Mouse (Mus musculus): ENCODE results near the gene Rb1.

The Rb1 gene

GRCm38 (mm10) chr14:73325456-73326381, at the start of gene Rb1:
Gene Rb1, minus strand, starts transcription at chr14:73325822.
- DNase-seq: peak; percentile 81

- peak; percentile 88 to 91 for DNase-seq
These were observed 48.8 kb upstream of the Rb1 start for GRCm38 (mm10) chr14:73374315-73374890.

GRCm38 (mm10) chr14:73373606-73374005, 48.0 kb upstream of the Rb1 start:
- no peak for DNase-seq

DNA sequence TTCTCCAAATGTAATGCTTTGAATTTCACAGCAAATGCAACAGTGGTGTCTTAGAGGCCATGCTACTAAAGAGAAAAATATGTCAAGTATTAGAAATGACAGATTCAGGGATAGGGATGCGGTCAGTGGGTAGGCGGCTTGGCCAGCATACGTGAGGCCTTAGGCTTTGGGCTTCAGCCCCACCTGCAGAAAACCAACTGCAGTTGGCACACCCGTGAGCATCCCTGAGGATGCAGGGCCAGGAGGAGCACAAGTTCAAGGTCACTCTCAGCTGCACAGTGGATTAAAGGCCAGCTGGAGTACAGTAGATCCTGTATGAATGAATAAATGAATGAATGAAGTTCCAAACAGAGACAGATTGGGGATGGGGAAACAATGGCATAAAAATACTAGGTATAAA, 47.4 kb upstream of the Rb1 start:
- no peak for DNase-seq

GRCm38 (mm10) chr14:73371577-73371976, 46.0 kb upstream of the Rb1 start:
- DNase-seq: no peak

- DNase-seq: peak; percentile 45 to 63
These were observed 45.2 kb upstream of the Rb1 start for GRCm38 (mm10) chr14:73370695-73371372.

GRCm38 (mm10) chr14:73370078-73370670, 44.6 kb upstream of the Rb1 start:
- no peak for DNase-seq

GRCm38 (mm10) chr14:73369634-73370033, 44.0 kb upstream of the Rb1 start:
- no peak for DNase-seq

DNA sequence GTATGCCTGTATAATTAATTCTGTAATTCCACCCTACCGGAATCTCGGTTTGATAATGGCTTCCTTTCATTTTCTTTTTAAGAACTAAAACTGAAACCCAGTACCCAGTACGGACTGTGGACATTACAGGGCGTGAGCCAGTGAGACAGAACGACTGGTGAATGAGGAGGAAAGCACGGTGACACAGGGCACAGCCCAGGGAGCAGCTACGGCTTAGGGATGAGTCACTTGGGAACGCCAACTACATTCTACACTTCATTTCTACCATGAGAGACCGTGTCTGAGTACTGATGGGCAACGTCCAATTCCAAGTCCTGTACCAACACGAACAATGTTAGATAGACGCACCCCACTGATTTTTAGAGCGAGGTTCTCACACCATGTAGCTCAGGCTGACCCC, 43.3 kb upstream of the Rb1 start:
- no peak for DNase-seq

DNA sequence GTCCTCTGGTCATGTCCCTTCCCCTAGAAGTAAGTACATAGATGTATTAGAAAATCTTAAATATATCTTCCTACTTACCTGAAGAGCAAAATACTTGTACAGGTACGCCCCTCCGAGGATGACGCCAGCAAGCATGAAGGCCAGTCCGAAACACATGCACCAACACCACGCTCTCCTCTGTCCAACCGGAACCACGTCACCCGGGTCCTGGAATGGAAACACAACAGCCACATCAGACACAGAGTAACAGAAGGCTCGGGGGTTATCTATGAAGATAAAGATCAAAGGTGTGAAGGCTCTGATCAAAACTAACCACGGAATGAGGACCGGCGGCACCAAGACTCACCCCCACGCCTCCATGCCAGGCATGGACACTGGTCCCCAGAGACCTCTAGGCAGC, 42.6 kb upstream of the Rb1 start:
- DNase-seq: no peak

GRCm38 (mm10) chr14:73366278-73366677, 40.7 kb upstream of the Rb1 start:
- DNase-seq: no peak

DNA sequence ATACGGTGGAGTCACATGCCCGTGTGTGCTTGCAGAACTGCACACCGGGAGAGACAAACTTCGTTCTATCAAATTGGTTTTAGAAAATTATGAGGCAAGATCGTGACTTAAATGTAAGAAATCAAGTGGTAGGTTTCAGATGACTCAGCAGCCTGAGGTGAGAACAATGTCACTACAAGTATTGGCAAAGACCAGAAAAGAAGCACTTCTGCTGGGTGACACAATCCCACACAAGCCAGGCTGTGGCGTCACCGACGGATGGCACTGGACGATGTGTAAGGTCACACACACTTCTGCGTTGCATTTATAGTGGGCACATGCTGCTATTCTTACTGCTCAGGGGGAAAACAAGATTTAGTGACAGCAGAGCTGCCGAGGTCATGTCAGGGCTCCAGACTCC, 38.2 kb upstream of the Rb1 start:
- DNase-seq: no peak

DNA sequence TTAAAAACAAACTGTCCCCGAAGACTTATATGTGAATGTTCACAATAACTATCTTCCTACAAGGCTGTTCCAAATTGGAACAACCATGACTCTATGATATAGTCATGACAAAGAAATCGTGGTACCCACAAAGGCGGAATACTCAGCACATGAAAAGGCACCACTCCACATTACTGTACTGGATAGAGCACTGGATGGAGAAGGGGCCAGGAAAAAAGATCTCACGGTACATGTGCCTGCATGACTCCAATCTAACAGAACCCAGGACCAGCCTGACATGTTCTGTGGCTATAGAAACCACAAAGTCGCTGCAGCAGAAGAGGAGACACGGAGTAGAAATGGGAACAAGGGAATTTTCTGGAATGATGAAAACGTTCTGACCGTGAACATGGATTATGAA, 29.1 kb upstream of the Rb1 start:
- DNase-seq: no peak

DNA sequence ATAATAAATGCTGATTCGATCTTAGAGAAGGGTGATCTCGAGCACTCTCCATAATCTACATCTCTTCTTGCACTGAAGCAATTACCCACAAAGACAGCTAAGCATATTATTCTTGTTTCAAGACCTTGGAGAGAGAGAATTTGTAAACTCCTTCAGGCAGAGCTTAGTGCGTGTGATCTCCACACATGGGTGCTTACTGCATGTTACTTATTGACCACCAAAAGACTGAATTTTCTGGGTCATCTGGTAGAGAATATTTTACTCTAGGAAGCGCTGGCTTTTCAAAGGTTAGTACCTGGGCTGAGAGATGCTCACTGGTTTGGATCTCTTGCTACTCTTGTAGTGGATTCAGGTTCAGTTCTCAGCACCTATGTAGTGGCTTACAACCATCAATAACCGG, 25.5 kb upstream of the Rb1 start:
- DNase-seq: peak; percentile 34 to 76

- DNase-seq: no peak
These were observed 24.4 kb upstream of the Rb1 start for GRCm38 (mm10) chr14:73350029-73350428.

- peak; percentile 46 to 76 for DNase-seq
These were observed 23.5 kb upstream of the Rb1 start for GRCm38 (mm10) chr14:73349061-73349670.

DNA sequence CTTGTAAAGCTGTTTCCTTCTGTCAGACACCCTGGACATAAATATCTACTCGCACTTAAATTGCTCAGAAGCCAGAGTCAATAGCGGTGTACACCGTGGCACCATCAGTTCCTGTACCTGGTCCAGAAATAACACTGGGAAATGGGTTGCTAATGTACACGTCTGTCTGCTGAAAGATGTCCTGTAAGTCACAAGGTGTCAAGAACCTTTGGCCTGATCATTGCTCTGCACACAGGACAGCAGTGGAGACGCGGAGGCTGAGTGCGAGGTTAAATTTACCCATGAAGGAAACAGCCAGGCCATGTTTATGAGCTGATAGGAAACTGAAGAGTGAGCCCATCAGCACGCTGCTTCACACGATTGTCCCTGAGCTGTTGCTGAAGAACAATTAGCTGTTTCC, 21.7 kb upstream of the Rb1 start:
- DNase-seq: peak in 1 of 2 experiments; percentile 38

DNA sequence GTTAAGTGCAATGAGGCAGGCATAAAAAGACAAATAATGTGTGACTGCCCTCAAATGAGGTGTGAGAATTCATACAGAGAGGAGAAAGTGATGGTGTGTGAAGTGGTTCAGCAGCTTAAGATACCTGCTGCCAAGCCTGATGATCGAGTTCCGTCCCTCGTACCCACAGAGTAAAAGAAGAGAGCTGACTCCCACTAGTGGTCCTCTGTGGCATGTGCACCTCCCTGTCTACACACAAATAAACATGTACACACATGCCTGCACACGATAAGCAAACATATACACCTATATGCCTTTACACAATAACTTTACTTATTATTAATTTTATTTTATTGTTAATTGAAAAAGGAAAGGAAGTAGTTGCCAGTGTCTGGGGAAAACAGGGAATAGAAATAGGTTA, 20.0 kb upstream of the Rb1 start:
- DNase-seq: no peak

GRCm38 (mm10) chr14:73340051-73340755, 14.6 kb upstream of the Rb1 start:
- DNase-seq: no peak

GRCm38 (mm10) chr14:73339615-73340014, 14.0 kb upstream of the Rb1 start:
- DNase-seq: no peak

- DNase-seq: no peak
These were observed 10.9 kb upstream of the Rb1 start for GRCm38 (mm10) chr14:73336316-73337080.

Measured in kidney, adult 8-10 months (tissue).